Mouse (Mus musculus) megakaryocyte, embryonic 14.5 days (primary cell): ENCODE results near the gene Ptpn14.

Source experiments
- FLI1 ChIP-seq: IDR thresholded peaks from 2 replicates; pipeline ENCODE4 v1.6.1; 2012; ENCODE audit warnings: low read length, inconsistent platforms, mixed read lengths
- GATA1 ChIP-seq: IDR thresholded peaks from 3 replicates; pipeline ENCODE4 v1.6.1; 2012; ENCODE audit warnings: mixed read lengths, low read length, inconsistent platforms, borderline replicate concordance

DNA sequence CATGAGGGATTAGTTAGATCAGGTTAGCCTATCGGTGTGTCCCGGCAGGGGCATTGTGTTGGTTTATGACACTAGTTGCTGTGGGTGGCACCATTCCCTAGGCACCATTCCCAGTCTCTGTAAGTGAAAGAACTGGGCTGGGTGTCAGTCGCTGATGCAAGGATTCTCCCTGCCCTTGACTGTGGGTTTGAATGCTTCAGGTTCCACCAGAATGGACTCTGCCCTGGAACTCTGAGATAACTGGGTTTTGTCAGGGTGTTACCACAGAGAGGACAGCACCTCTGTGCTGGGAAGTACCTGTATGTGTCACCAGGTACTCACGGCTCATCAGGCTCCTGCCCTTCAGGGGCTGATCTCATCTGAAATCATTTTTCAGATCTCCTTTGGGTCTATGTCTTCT, 21.7 kb downstream of the Ptpn14 start:
- TF ChIP-seq GATA1 (no peak), FLI1 (no peak)
